Mouse (Mus musculus): ENCODE measurements around the gene Gnao1.

DNA sequence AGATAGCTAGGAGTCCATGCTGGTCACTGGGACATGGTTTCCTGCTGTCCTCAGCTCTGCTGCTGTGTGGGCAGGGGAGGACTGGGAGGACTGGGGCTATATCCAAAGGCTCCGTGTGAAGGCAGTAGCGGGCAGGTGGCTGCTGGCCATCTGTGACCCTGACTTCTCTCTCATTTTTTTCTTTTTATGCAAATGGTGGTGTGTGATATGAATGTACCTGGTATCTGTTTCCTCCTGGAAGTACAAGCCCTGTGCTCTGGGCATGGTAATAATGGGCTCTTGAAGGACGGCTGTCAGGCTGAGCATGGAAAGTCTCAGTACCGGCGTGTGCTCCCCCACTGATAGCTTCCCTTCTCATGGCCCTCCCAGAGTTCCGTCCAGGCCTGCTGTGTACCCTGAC lies 151.1 kb downstream of the Gnao1 start:
- TF ChIP-seq CTCF (IDR thresholded peaks at IDR 0.05; ENCODE audit: control insufficient read depth, insufficient read depth, low read length) (no peak), POLR2A (IDR thresholded peaks at IDR 0.05; ENCODE audit: borderline replicate concordance, control insufficient read depth, low read depth, low read length) (no peak)
